Mouse (Mus musculus): Measurements from ENCODE around the gene Igf2bp3.
A peak's percentile ranks its signal among the peaks of the same experiment; 100 is the strongest.
"Not testable (repeated sequence)": the region's sequence is repeated elsewhere in the genome, so short reads cannot be mapped to it uniquely, and the experiment has no call there.

Gene Igf2bp3

GRCm38 (mm10) chr6:49214928-49215747, at the start of gene Igf2bp3:
TSS of gene Igf2bp3 (minus strand) at chr6:49214957.
- no peak for DNase-seq (ENCODE audit: low spot score in 2 of 2)

DNA sequence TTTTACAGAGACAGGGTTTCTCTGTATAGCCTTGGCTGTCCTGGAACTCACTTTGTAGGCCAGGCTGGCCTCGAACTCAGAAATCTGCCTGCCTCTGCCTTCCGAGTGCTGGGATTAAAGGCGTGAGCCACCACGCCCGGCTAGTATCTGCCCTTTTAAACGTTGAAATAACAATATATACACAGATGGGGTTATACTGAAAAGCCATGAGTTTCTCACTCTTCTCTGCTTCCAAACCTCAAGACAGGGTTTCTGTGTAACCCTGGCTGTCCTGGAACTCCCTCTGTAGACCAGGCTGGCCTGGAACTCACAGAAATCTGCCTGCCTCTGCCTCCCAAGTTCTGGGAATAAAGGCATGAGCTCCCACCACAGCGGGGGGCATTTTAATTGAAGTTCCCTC, 49.7 kb upstream of the Igf2bp3 start:
- not testable (repeated sequence) for DNase-seq (ENCODE audit: low spot score in 2 of 2)

- DNase-seq (ENCODE audit: low spot score in 2 of 2) = peak; percentile 96 to 97
Measured at GRCm38 (mm10) chr6:49263847-49264243, 49.1 kb upstream of the Igf2bp3 start, which contains the start of gene Tra2a. TSS of gene Tra2a (minus strand) at chr6:49264033.

- DNase-seq (ENCODE audit: low spot score in 2 of 2) = peak; percentile 23 to 45
Measured at GRCm38 (mm10) chr6:49263081-49263846, 48.5 kb upstream of the Igf2bp3 start.

DNA sequence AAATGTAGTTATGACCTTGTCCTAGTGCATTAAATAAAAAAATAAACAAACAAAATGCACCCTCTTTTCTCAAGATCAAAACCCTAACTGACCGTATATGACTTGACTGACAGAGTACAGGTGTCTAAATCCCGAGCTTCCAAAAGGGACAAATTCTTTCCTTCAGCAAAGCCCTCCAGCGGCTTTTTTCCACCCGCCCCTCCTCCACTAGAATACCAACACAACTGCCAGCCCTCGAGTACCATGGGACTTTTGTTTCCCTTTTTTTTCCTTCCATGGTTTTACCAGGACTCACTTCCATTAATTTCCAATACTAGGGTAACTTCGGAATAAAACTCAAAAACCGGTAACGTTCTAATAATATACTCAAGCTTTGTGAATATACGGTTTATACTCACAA, 47.7 kb upstream of the Igf2bp3 start:
- DNase-seq (ENCODE audit: low spot score in 2 of 2) = no peak

DNA sequence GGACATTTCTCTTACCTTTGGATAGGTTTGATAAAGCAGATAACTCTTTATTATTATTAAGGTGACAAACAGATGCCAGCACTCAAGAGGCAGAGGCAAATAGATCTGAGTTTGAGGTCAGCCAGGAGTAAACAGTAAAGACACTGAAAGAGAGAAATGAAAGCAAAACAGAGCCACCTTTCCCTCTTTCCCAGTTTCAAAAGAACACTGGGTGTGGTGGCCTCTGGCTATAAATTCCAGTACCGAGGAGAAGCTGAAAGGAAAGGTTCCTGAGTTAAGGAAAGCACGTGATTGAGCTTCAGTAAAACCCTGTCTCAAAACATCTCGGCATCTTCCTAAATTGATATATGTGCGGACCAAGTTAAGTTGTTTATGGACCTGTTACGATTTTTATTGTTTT, 45.0 kb upstream of the Igf2bp3 start:
- no peak for DNase-seq (ENCODE audit: low spot score in 2 of 2)

- no peak for DNase-seq (ENCODE audit: low spot score in 2 of 2)
Measured at GRCm38 (mm10) chr6:49257880-49258279, 43.1 kb upstream of the Igf2bp3 start.

DNA sequence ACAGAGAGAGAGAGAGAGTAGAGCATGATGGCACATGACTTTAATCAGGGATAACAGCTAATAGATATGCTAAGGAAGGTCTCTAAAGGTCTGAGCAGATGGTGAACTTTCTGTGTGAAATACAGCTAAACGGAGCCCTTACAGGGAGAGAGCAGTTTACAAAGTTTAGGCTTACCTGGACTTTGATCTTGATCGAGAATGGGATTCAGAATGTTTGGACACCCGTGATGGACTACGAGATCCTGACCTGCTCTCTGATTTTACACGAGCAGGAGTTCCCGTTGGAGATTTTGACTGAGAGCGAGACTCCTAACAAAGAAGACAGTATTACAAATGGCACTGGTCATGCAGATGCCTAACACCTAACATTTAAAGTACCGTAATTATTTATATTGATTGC, 37.5 kb upstream of the Igf2bp3 start:
- no peak for DNase-seq (ENCODE audit: low spot score in 2 of 2)

DNA sequence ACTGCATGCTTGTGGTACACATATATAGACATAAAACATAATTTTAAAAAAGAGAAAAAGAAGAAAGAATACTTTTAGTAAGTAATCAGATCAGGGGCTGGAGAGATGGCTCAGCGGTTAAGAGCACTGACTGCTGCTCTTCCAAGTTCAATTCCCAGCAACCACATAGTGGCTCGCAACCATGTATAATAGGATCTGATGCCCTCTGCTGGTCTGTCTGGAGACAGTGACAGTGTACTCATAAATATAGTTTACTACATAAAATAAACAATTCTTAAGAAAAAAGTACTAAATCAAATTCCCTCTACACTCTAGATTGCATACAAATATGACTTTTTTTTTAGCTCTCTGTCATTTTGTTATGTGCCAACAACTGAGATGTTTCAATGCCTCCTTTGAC, 36.4 kb upstream of the Igf2bp3 start:
- no peak for DNase-seq (ENCODE audit: low spot score in 2 of 2)

DNA sequence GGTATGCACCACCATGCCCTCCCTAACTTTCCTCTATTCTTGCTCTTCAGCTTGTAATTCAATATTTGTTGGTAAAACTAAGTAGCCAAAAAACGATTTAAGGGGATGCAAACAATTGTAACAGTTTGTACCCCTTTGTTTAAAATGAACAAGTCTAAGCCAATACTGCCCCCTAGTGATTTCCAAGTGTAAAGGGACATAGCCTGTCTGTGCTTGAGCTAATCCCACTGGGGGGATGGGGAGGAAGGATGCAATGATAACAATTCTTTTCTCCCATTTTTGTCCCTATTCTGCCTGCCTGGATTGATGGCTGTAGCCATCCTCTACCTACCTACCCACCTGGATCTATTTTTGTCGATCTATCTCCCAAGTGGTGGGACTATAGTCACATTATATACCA, 32.5 kb upstream of the Igf2bp3 start:
- no peak for DNase-seq (ENCODE audit: low spot score in 2 of 2)

DNA sequence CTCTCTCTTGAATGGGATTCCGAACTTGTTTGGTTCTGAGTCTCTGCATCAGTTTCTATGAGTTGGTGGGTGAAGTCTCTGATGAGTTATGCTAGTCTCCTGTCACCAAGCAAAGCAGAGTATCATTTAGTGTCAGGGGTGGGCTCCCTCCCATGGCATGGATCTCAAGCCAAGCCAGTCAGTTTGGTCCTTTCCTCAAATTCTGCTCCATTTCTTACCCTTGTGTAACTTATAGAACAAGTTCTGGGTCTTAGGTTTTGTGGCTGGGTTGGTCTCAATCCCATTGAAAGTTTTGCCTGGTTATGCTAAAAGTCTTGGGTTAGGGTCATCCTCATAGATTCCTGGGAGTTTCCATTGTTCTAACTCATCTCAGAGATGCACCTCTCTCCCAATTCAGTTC, 27.6 kb upstream of the Igf2bp3 start:
- DNase-seq (ENCODE audit: low spot score in 2 of 2) = no peak

DNA sequence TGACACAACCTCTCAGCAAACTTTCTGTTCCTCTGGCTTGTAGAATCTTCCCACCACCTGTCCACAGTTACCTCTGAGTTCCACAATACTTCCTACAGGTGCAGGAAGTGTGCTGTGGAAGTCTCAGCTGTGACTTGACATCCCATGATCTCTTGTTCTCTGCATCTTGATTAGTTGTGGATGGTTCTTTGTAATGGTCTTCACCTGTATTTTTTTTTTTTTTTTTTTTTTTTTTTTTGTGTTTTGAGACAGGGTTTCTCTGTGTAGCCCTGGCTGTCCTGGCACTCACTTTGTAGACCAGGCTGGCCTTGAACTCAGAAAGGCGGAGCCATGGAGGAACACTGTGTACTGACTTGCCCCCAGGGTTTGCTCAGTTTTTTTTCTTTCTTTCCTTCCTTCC, 26.8 kb upstream of the Igf2bp3 start:
- no peak for DNase-seq (ENCODE audit: low spot score in 2 of 2)

- peak; percentile 100 for DNase-seq (ENCODE audit: low spot score in 2 of 2)
Measured at GRCm38 (mm10) chr6:49236331-49236730, 21.6 kb upstream of the Igf2bp3 start.

- no peak for DNase-seq (ENCODE audit: low spot score in 2 of 2)
Measured at GRCm38 (mm10) chr6:49233356-49233755, 18.6 kb upstream of the Igf2bp3 start.

DNA sequence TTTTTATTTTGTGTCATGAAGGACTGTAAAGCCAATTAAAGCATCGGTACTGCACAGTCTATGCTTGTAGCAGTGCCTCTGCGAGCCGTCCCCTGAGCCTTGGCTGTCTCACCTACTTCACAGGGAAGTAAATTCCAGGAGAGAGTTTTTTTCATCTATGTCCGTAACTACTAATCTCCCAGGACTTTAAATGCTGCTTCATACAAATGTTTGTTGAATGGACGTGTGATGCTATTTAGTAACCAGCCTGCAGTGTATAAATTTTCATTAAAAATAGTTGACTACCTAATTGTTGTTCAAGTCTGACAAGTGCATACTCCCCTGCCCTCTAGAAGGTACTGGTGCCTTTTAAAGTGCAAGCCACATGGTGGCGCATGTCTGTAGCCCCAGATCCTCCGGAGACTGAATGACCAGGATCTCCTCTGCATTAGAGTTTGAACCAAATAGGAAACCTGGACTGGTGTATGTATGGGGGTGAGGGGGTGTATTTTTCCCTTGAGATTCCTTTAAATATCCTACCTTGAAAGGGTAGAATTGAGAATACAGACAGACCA, 13.4 kb upstream of the Igf2bp3 start:
- no peak for DNase-seq (ENCODE audit: low spot score in 2 of 2)

DNA sequence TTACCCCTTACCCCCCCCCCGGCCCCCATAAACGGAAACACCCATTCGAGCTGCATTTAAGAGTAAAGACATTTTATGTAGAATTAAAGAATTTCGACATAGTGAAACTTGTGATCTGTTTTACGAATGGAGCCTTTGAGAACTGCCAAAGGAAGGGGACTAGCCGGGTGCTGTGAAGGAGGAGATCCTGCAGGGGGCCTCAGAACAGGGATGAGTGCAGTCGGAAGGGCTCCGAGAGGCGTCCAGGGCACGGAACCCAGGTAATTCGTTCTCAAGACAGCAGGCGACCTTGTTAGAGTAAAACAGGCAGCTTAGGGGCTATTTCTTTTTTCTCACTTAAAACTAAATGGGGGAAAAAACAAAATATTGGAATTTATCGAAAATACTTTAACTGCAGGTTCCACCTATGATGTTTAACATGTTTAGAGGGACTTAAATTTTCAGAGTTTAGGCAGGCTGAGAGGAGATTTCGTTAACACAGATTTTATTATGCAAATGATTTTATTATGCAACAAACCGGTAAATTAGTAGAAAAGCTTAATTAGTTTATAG, 12.5 kb upstream of the Igf2bp3 start:
- no peak for DNase-seq (ENCODE audit: low spot score in 2 of 2)

DNA sequence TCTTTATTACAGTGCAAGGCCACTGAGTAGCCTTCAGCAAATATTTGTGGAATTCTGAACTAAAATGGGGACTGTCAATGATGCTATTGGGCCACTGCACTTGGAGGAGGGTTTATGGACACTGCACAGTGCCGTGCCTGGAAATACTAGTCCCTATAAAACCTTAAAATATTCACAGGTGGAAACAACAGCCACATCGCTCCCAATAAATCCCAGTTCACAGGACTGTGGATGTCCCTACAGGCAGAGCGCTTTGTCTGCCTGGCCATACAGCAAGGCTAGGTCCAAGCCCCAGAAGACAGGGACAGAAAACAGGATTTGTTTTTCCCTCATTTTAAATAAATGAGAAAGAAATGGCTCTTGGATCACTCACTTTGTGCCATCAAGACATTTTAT, 11.0 kb upstream of the Igf2bp3 start:
- no peak for DNase-seq (ENCODE audit: low spot score in 2 of 2)

DNA sequence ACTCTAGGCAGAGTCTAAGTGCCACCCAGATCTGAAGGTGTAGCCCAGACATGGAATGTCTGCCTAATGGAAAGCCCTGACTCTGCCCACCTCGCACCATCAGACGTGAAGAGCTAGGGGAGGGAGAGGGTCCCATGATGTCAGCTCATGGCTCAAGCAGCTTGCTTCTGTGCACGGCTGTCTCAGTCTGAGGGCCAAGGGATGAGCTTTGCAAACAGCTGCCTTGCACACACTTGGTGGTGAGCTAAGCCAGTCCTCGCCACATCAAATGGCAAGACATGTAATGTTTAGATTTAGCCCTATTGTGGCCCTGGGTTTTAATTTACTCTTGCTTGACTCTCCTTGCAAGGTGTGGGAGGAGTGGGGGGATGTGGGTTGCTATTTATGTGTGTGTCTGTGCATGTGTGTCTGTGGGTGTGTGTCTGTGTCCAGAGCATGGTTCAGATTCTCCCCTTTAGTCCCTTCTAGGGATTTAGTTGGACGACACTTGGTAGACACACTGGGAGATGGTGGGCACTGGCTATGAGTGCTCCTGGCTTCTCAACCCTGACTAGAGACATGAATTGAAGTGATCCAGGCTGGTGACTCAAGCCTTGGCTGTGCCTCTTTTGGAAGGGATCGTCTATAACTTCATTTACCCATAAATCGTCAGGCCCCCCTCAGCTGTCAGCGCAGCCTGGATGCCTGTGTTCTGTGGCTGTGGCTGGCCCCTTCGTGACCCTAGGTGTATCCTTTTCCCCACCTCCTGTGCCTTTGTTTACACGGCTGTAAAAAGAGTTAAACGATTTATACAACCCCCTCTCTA, 10.4 kb upstream of the Igf2bp3 start:
- DNase-seq (ENCODE audit: low spot score in 2 of 2) = no peak

GRCm38 (mm10) chr6:49221906-49222305, 7.1 kb upstream of the Igf2bp3 start:
- DNase-seq (ENCODE audit: low spot score in 2 of 2) = no peak

- DNase-seq (ENCODE audit: low spot score in 2 of 2) = no peak
Measured at GRCm38 (mm10) chr6:49219920-49220604, 5.3 kb upstream of the Igf2bp3 start.

DNA sequence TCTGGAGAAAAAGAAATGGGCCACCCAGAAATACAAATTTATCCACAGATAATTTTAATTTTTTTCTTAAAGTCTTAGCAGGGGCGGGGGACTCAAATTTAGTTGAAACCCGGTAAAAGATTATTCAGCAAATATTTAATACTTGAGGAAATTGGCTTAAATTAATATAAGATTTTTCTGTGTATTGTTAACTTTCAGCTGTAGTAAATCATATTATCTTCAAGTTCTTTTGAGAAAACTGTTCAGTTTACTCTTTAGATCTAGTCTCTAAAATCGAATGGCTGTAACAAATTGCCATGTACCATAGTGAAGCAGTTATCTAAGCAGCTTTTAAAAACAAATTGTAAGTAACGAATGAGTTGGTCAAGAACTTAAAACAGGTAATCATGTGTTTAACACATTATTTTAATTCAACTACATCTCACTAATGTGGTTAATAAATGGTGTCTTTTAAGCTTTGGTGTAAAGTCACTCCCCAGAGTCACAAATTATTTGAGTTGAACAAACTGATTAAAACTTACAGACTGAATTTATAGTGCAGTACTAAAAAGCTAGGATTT, 4.3 kb upstream of the Igf2bp3 start:
- no peak for DNase-seq (ENCODE audit: low spot score in 2 of 2)

Data from right cerebral cortex, adult 2 months (tissue).